Mouse (Mus musculus): Measurements from ENCODE around the gene Orai2. TPM values are rescaled to one million over a fixed set of nuclear protein-coding genes. Genes with fewer than 3 reads are reported as not detected.

The Orai2 gene
- polyA plus RNA-seq, 1 experiment, result 6.5 TPM

DNA sequence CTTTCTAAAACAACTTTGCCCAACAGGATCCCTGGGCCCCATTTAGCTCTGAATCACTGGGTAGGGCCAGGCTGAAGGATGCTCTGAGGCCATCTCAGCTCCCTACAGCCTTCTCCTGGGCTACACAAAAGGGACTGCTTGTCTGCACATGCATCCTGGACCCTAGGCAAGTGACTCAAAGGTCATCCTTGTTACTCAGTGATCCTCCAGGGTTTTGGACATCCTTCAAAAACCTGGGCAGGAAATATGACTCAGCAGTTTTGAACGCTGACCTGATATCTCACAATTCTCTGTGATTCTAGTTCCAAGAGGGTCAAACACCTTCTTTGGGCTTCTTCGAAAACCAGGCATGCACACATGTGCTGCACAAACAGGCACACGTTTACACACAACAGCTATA lies 61.5 kb downstream of the Orai2 start:
- peaks cover 2% of the 10 kb centered on the region for H3K4me1 ChIP-seq (ENCODE audit: control insufficient read depth, insufficient read depth, low read length)
- TF ChIP-seq CTCF (IDR thresholded peaks at IDR 0.05; ENCODE audit: control insufficient read depth, insufficient read depth, insufficient replicate concordance, low read depth, low read length), result no peak
- TF ChIP-seq POLR2A (IDR thresholded peaks at IDR 0.05; ENCODE audit: control insufficient read depth, low read depth, low read length), result no peak
- no peak overlapping the region for H3K4me3 ChIP-seq (ENCODE audit: control insufficient read depth, low read depth, low read length)
- no peaks in the 10 kb centered on the region for H3K27me3 ChIP-seq (ENCODE audit: control insufficient read depth, insufficient read depth, low read length)
- no peaks in the 10 kb centered on the region for H3K36me3 ChIP-seq (ENCODE audit: control insufficient read depth, insufficient read depth, low read length)
- H3K27ac ChIP-seq (ENCODE audit: control insufficient read depth, insufficient read depth, low read depth, low read length), result no peak overlapping the region

DNA sequence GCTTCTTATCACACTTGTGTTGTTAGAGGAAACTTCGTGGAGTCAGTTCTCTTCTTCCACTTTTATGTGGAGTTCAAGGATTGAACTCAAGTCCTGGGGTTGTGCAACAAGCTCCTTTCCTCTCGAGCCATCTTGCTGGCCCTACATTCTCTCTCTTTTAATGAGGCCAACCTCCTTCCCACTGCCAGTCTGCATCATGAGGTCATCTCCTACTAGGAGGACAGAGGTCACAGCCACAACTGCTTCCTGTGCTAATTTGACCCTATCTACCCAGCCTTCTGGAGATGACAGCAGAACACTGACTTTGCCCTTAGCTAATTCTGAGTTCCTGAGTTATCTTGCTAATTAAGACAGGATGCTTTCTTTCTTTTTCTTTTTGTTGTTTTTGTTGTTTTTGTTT lies 62.0 kb downstream of the Orai2 start:
- TF ChIP-seq CTCF (IDR thresholded peaks at IDR 0.05; ENCODE audit: control insufficient read depth, insufficient read depth, insufficient replicate concordance, low read depth, low read length), result no peak
- no peak for TF ChIP-seq POLR2A (IDR thresholded peaks at IDR 0.05; ENCODE audit: control insufficient read depth, low read depth, low read length)
- Histone ChIP-seq H3K4me3 (ENCODE audit: control insufficient read depth, low read depth, low read length) (no peak overlapping the region), H3K4me1 (ENCODE audit: control insufficient read depth, insufficient read depth, low read length) (peaks cover 2% of the 10 kb centered on the region), H3K36me3 (ENCODE audit: control insufficient read depth, insufficient read depth, low read length) (no peaks in the 10 kb centered on the region), H3K27me3 (ENCODE audit: control insufficient read depth, insufficient read depth, low read length) (no peaks in the 10 kb centered on the region), H3K27ac (ENCODE audit: control insufficient read depth, insufficient read depth, low read depth, low read length) (no peak overlapping the region)

DNA sequence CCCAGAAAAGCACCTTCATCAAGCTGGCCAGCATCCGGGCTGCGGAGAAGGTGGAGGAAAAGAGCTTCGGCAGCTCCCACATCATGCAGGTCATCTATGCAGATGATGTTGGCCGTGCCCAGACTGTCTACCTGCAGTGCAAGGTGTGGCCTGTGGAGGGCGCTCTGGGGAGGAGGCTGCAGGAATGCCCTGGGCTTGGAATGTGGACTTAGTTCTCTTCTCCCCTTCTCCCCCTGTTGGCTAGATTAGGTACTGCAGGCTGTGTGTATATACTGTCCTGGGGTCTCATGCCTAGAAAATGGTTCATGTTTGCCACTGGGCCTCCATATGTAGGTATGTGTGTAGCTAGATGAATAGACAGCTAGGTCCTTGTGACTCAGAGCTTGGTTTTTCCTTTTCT lies 66.0 kb downstream of the Orai2 start:
- no peak overlapping the region for H3K27ac ChIP-seq (ENCODE audit: control insufficient read depth, insufficient read depth, low read depth, low read length)
- TF ChIP-seq POLR2A (IDR thresholded peaks at IDR 0.05; ENCODE audit: control insufficient read depth, low read depth, low read length) (no peak), CTCF (IDR thresholded peaks at IDR 0.05; ENCODE audit: control insufficient read depth, insufficient read depth, insufficient replicate concordance, low read depth, low read length) (peak; percentile 99)
- H3K4me3 ChIP-seq (ENCODE audit: control insufficient read depth, low read depth, low read length), result no peak overlapping the region
- H3K4me1 ChIP-seq (ENCODE audit: control insufficient read depth, insufficient read depth, low read length), result peaks cover 7% of the 10 kb centered on the region
- H3K36me3 ChIP-seq (ENCODE audit: control insufficient read depth, insufficient read depth, low read length), result no peaks in the 10 kb centered on the region
- no peaks in the 10 kb centered on the region for H3K27me3 ChIP-seq (ENCODE audit: control insufficient read depth, insufficient read depth, low read length)

DNA sequence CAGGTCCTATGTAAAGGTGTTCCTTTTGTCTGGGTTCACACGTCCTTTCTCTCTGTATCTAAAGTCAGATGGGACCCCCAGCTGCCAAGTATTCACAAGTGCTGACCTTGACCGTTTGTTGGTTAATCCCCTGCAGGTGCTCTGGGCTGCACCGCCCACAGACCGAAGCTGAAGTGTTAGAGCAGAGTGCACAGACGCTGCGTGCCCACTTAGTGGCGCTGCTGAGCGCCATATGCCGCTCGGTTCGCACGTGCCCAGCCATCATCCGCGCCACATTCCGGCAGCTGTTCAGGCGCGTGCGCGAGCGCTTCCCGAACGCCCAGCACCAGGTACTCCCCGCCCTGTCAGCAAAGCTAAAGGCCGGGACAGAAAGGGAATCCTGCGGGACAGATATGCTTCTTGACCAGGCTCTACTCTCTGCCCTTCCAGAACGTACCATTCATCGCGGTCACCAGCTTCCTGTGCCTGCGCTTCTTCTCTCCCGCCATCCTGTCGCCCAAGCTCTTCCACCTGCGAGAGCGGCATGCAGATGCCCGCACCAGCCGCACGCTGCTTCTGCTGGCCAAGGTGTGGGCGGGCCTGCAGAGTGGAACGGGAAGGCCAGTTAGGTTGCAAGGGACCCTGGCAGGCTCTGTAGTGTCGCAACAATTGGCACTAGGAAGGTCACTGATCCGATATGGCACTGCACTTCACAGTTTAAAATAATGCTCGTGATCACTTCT lies 68.3 kb downstream of the Orai2 start:
- Histone ChIP-seq H3K4me1 (ENCODE audit: control insufficient read depth, insufficient read depth, low read length) (peaks cover 7% of the 10 kb centered on the region), H3K36me3 (ENCODE audit: control insufficient read depth, insufficient read depth, low read length) (no peaks in the 10 kb centered on the region), H3K4me3 (ENCODE audit: control insufficient read depth, low read depth, low read length) (peak overlapping the region; percentile 77), H3K27ac (ENCODE audit: control insufficient read depth, insufficient read depth, low read depth, low read length) (no peak overlapping the region), H3K27me3 (ENCODE audit: control insufficient read depth, insufficient read depth, low read length) (no peaks in the 10 kb centered on the region)
- peak; percentile 98 for TF ChIP-seq CTCF (IDR thresholded peaks at IDR 0.05; ENCODE audit: control insufficient read depth, insufficient read depth, insufficient replicate concordance, low read depth, low read length)
- peak; percentile 45 for TF ChIP-seq POLR2A (IDR thresholded peaks at IDR 0.05; ENCODE audit: control insufficient read depth, low read depth, low read length)

DNA sequence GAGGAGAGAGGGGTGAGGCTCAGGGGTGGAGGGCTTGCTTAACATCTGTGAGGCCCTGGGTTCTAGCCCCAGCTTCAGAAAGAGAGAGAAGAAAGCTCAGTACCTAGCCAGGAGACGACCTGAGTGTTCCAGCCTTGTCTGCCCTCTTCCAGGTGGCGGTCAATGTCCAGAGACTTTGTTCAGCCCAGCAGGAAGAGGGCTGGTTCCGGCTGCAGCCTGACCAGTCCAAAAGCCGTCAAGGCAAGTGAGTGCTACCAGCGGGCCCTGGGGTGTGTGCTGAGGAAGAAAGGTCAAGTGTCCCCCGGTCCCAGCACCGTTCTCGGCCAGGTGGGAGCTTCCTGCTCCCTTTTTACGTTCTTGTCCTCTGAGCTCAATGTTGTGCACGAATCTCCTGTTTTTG lies 72.0 kb downstream of the Orai2 start:
- Histone ChIP-seq H3K27ac (ENCODE audit: control insufficient read depth, insufficient read depth, low read depth, low read length) (no peak overlapping the region), H3K4me3 (ENCODE audit: control insufficient read depth, low read depth, low read length) (no peak overlapping the region), H3K36me3 (ENCODE audit: control insufficient read depth, insufficient read depth, low read length) (no peaks in the 10 kb centered on the region), H3K4me1 (ENCODE audit: control insufficient read depth, insufficient read depth, low read length) (peaks cover 20% of the 10 kb centered on the region), H3K27me3 (ENCODE audit: control insufficient read depth, insufficient read depth, low read length) (no peaks in the 10 kb centered on the region)
- no peak for TF ChIP-seq CTCF (IDR thresholded peaks at IDR 0.05; ENCODE audit: control insufficient read depth, insufficient read depth, insufficient replicate concordance, low read depth, low read length)
- no peak for TF ChIP-seq POLR2A (IDR thresholded peaks at IDR 0.05; ENCODE audit: control insufficient read depth, low read depth, low read length)

Other genes starting within 250 kb of the Orai2 start
- 13.3 and 17.8 TPM in 2 replicates for gene Ywhag, start 236.1 kb downstream of the Orai2 start, polyA plus RNA-seq (2012; rRNA removed)
- 0.62 and 0.63 TPM in 2 replicates for gene Ssc4d, start 196.2 kb downstream of the Orai2 start, polyA plus RNA-seq (2012; rRNA removed)
- gene Zp3, start 190.6 kb downstream of the Orai2 start, polyA plus RNA-seq (2012; rRNA removed), result 0.79 and 1.0 TPM in 2 replicates
- 29.1 and 34.8 TPM in 2 replicates for gene Dtx2, start 175.9 kb downstream of the Orai2 start, polyA plus RNA-seq (2012; rRNA removed)
- gene Upk3b, start 132.2 kb downstream of the Orai2 start, polyA plus RNA-seq (2012; rRNA removed), result 0.84 and 0.88 TPM in 2 replicates
- 88.3 and 108 TPM in 2 replicates for gene Upk3bl, start 116.2 kb downstream of the Orai2 start, polyA plus RNA-seq (2012; rRNA removed)
- gene Rasa4, start 86.8 kb downstream of the Orai2 start, polyA plus RNA-seq (2012; rRNA removed), result 1.5 and 1.7 TPM in 2 replicates
- 31.4 and 35.3 TPM in 2 replicates for gene Polr2j, start 54.1 kb downstream of the Orai2 start, polyA plus RNA-seq (2012; rRNA removed)
- 271 and 311 TPM in 2 replicates for gene Lrwd1, start 34.6 kb downstream of the Orai2 start, polyA plus RNA-seq (2012; rRNA removed)
- 22.0 and 23.0 TPM in 2 replicates for gene Alkbh4, start 34.6 kb downstream of the Orai2 start, polyA plus RNA-seq (2012; rRNA removed)
- gene Prkrip1, start 28.2 kb upstream of the Orai2 start, polyA plus RNA-seq (2012; rRNA removed), result 26.0 and 27.9 TPM in 2 replicates
- 2.0 and 2.3 TPM in 2 replicates for gene Sh2b2, start 75.8 kb upstream of the Orai2 start, polyA plus RNA-seq (2012; rRNA removed)

All from testis, adult 2 months (tissue).